Mouse (Mus musculus) heart, postnatal 0 days (tissue): ENCODE data around the gene Fen1. TPM values are rescaled to one million over a fixed set of nuclear protein-coding genes. Genes with fewer than 3 reads are reported as not detected.

Experiments used
- ATAC-seq: fragments of 200-750 bp; cut with Nextera tagmentation; 2 replicates; pipeline ENCODE4 v1.8.0; 2017; ENCODE audit warnings: low read depth, moderate number of reproducible peaks, moderate library complexity; ENCODE audit not compliant: insufficient read depth
- DNase-seq: peaks from one replicate; pipeline ENCODE4 v3.0.0-alpha.2; 2016; ENCODE audit warnings: low spot score
- H3K27ac ChIP-seq: fragments of 300-500 bp; sonication (generic); 2 replicates; pipeline ENCODE4 v1.5.1; 2014; ENCODE audit warnings: low read depth, mild to moderate bottlenecking
- H3K27me3 ChIP-seq: fragments of 300-500 bp; sonication (generic); 2 replicates; pipeline ENCODE4 v1.6.1; 2014; ENCODE audit warnings: low read length, mixed read lengths; ENCODE audit not compliant: control insufficient read depth, insufficient read depth
- H3K36me3 ChIP-seq: fragments of 300-500 bp; sonication (generic); replicated peaks from 2 replicates; pipeline ENCODE4 v1.6.1; 2014; ENCODE audit warnings: low read length, mixed read lengths; ENCODE audit not compliant: control insufficient read depth, insufficient read depth
- H3K4me1 ChIP-seq: fragments of 300-500 bp; sonication (generic); 2 replicates; pipeline ENCODE4 v1.6.1; 2014; ENCODE audit warnings: antibody characterized with exemption; ENCODE audit not compliant: control insufficient read depth, insufficient read depth
- H3K4me2 ChIP-seq: fragments of 300-500 bp; sonication (generic); 2 replicates; pipeline ENCODE4 v1.6.1; 2014; ENCODE audit warnings: low read depth, mild to moderate bottlenecking, low read length, moderate library complexity
- H3K4me3 ChIP-seq: fragments of 300-500 bp; sonication (generic); 2 replicates; pipeline ENCODE4 v1.5.1; 2014; ENCODE audit warnings: low read depth, low read length
- H3K9ac ChIP-seq: fragments of 300-500 bp; sonication (generic); replicated peaks from 2 replicates; pipeline ENCODE4 v1.6.1; 2014; ENCODE audit warnings: low read depth, low read length, mixed read lengths
- H3K9me3 ChIP-seq: fragments of 300-500 bp; sonication (generic); replicated peaks from 2 replicates; pipeline ENCODE4 v1.6.1; 2016; ENCODE audit warnings: low read length; ENCODE audit not compliant: control insufficient read depth
- CTCF ChIP-seq: IDR thresholded peaks from 2 replicates; pipeline ENCODE4 v1.5.1; 2016; ENCODE audit warnings: antibody characterized with exemption, control low read depth, low read depth
- EP300 ChIP-seq: IDR thresholded peaks from 2 replicates; pipeline ENCODE4 v1.6.1; 2016; ENCODE audit warnings: antibody characterized with exemption, low read depth
- WGBS: fragments of 180-500 bp; shearing (Covaris S2); extraction: QIAGEN DNeasy Blood & Tissue Kit; methylation state at CpG from one replicate; pipeline ENCODE4 v1.1.7; 2014; 5-methylcytosine and 5-hydroxymethylcytosine counted together
- polyA plus RNA-seq: library from polyadenylated mRNA; unstranded; fragments of >200 nt; fragmentation: Nextera tagmentation; extraction: Ambion mirVana; gene quantifications from 2 replicates; pipeline ENCODE4 v1.2.1, GENCODE M21; 2015
- total RNA-seq: library from RNA; depleted of rRNA; stranded (reverse); fragments of >200 nt; gene quantifications from 2 replicates; pipeline ENCODE4 v1.2.3, GENCODE M21; 2014; ENCODE audit warnings: low replicate concordance

The Fen1 gene
- total and polyA plus RNA-seq, 2 experiments from 2014 or later, result 19.1 to 34.9 TPM

- Histone ChIP-seq H3K36me3 (no peaks in the 10 kb centered on the region), H3K4me2 (peak within 1 kb of the TSS; percentile 75), H3K9me3 (no peaks in the 10 kb centered on the region), H3K4me1 (0 out of 2 replicates have a peak, but pooled peaks cover 4% of the 10 kb centered on the region), H3K4me3 (peak within 1 kb of the TSS; percentile 51), H3K9ac (peak within 1 kb of the TSS; percentile 37; the same call in 1 of the 2 replicates), H3K27me3 (peaks cover 15% of the 10 kb centered on the region), H3K27ac (no peak within 1 kb of the TSS)
- 7% methylated on average over 43 of the region's 43 CpGs for WGBS
- ATAC-seq (peak; percentile 83), DNase-seq (peak; percentile 59)
- TF ChIP-seq CTCF, result peak; percentile 79
- no peak for TF ChIP-seq EP300
Measured at GRCm38 (mm10) chr19:10240654-10241305, 36.8 kb upstream of the Fen1 start, which contains the start of gene Myrf. TSS of gene Myrf (minus strand) at chr19:10240748.

DNA sequence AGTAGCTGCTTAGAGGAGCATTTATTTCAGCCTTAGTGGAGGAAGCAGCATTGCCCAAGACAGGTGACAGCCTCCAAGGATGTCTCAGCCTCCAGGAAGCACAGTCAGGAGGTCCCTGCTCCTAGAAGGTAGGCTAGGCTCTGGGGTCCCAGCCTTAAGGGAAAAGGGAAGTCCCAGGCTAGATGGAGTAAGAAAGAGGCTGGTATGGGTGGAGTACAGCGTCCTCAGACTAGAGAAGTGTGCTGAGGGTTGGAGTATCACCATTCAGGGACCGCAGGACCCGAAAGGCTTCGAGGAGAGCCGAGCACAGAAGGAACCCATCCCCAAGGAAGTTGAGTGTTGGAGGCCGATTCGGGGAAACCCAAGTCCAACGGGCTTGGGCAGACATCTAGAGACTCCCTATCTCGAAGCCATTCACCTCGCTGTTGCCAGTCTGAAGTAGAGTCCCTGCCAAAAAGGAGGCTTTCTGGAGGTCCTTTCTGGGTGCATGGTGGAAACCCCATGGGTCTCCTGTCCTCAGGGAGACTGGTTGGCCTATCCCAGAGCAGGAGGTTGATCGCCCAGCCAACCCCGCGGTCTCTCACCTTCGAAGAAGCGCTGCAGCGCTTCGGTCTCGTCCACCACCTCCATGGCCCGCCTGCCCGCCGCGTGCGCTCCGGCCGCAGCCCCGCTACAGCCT lies 36.1 kb upstream of the Fen1 start:
- 2% methylated on average over 26 of the region's 26 CpGs for WGBS
- TF ChIP-seq CTCF (no peak), EP300 (no peak)
- Histone ChIP-seq H3K4me1 (0 out of 2 replicates have a peak, but pooled peaks cover 4% of the 10 kb centered on the region), H3K36me3 (no peaks in the 10 kb centered on the region), H3K27ac (no peak overlapping the region), H3K9ac (peak overlapping the region; percentile 37; the same call in 1 of the 2 replicates), H3K4me2 (peak overlapping the region; percentile 75), H3K27me3 (peaks cover 15% of the 10 kb centered on the region), H3K9me3 (no peaks in the 10 kb centered on the region), H3K4me3 (peak overlapping the region; percentile 51)
- DNase-seq (no peak), ATAC-seq (no peak; the same call in 1 of the 2 replicates)

DNA sequence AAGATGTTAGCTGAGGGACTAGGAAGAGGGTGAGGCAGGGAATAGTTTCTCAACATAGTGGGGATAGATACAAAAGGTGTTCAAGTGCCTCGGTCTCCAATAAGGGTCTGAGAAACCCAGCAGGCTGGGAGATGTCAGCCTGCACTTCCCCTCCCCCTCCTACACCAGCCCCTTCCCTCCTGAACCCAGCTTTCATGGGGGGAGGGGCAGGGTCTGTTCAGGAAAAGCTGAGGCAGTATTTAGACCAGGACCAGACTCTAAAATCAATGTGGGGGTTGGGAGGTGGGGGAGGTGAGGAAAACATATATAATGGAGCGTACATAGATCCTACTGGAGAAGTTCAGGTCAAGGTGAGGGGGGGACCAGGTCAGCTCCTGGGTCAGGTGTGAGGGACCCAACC lies 35.5 kb upstream of the Fen1 start:
- Histone ChIP-seq H3K4me2 (no peak overlapping the region), H3K9me3 (no peaks in the 10 kb centered on the region), H3K4me3 (no peak overlapping the region), H3K4me1 (0 out of 2 replicates have a peak, but pooled peaks cover 4% of the 10 kb centered on the region), H3K36me3 (no peaks in the 10 kb centered on the region), H3K27me3 (peaks cover 15% of the 10 kb centered on the region), H3K27ac (no peak overlapping the region), H3K9ac (no peak overlapping the region)
- WGBS, result 54% methylated on average over 2 of the region's 2 CpGs
- ATAC-seq (no peak), DNase-seq (no peak)
- TF ChIP-seq EP300 (no peak), CTCF (no peak)

GRCm38 (mm10) chr19:10238477-10238876 lies 34.5 kb upstream of the Fen1 start:
- Histone ChIP-seq H3K4me3 (no peak overlapping the region), H3K9ac (no peak overlapping the region), H3K36me3 (no peaks in the 10 kb centered on the region), H3K27ac (no peak overlapping the region), H3K4me2 (no peak overlapping the region), H3K27me3 (peaks cover 15% of the 10 kb centered on the region), H3K4me1 (0 out of 2 replicates have a peak, but pooled peaks cover 4% of the 10 kb centered on the region), H3K9me3 (no peaks in the 10 kb centered on the region)
- TF ChIP-seq CTCF, result no peak
- no peak for TF ChIP-seq EP300
- 37% methylated on average over 3 of the region's 3 CpGs for WGBS
- ATAC-seq, result peak; percentile 37
- DNase-seq, result no peak

DNA sequence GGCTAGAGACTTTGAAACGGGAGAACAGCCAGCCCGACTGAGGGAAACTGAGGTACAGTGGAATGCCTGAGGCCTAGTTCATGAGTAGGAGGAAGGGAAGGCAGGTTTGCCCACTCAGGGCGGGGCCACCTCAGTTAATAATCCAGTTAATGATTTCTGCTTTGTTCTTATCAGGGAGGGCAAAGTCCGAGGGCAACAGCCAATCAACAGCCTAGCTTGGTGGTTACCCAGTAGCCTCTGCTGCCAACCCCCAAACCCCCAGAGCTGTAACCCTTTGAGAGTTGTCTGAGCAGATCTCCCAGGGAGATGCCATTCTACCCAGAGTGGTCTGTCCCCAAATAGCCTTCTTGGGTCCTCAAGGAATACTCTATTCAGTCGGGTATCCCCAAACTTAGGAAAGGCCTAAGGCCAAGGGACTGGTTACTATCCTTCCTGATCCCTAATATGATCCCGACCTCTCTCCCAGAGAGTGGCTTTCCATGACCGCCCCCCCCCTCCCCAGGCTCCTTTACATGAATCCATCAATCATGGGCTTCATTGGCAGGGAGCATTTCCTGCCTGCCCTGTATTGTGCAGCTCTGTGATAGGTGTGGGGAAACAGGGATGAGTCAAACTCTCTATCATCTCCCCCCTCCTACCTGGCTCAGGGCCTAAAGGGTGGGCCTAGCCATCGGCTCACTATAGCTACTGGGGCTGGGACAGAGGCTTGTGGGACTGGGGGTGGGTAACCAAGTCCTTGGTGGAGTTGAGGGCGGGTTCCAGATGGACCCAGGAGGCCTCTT lies 32.0 kb upstream of the Fen1 start:
- 69% methylated on average over 9 of the region's 9 CpGs for WGBS
- TF ChIP-seq EP300 (no peak), CTCF (no peak)

More for the DNA sequence above, 32.0 kb upstream of the Fen1 start:
- ATAC-seq (no peak), DNase-seq (no peak)
- H3K27ac ChIP-seq, result no peak overlapping the region
- peaks cover 23% of the 10 kb centered on the region for H3K27me3 ChIP-seq
- H3K9me3 ChIP-seq, result no peaks in the 10 kb centered on the region
- H3K4me2 ChIP-seq, result no peak overlapping the region
- no peak overlapping the region for H3K9ac ChIP-seq
- H3K4me3 ChIP-seq, result no peak overlapping the region
- no peaks in the 10 kb centered on the region for H3K36me3 ChIP-seq
- H3K4me1 ChIP-seq, result 0 out of 2 replicates have a peak, but pooled peaks cover 4% of the 10 kb centered on the region
